Mouse (Mus musculus) cerebellum, postnatal 4 days (tissue): ENCODE data around the gene D6Wsu163e.

ENCODE experiments used
- DNase-seq, 2 experiments: peaks; one replicate each; pipeline ENCODE4 v3.0.0; 2022; ENCODE audit warnings: low spot score in 2 of 2, mixed read lengths in 1 of 2

D6Wsu163e gene

GRCm38 (mm10) chr6:126939487-126940171 lies at the start of gene D6Wsu163e, which contains the start of gene Rad51ap1:
Gene D6Wsu163e (plus strand): TSS chr6:126939962.
Gene Rad51ap1 (minus strand): TSS chr6:126939587.
- peak; percentile 83 to 95 for DNase-seq

- no peak for DNase-seq
These were observed 32.4 kb upstream of the D6Wsu163e start for GRCm38 (mm10) chr6:126907378-126907777.

- DNase-seq = no peak
These were observed 31.9 kb upstream of the D6Wsu163e start for GRCm38 (mm10) chr6:126907876-126908275.

- DNase-seq = no peak
These were observed 29.0 kb upstream of the D6Wsu163e start for GRCm38 (mm10) chr6:126910727-126911126.

GRCm38 (mm10) chr6:126914928-126915327 lies 24.8 kb upstream of the D6Wsu163e start:
- DNase-seq = no peak

GRCm38 (mm10) chr6:126921111-126921881 lies 18.5 kb upstream of the D6Wsu163e start, which contains the start of gene Dyrk4:
Gene Dyrk4 (minus strand): TSS chr6:126921839.
- DNase-seq = no peak

GRCm38 (mm10) chr6:126932896-126933295 lies 6.9 kb upstream of the D6Wsu163e start:
- DNase-seq = no peak

- DNase-seq = no peak
These were observed 1.7 kb upstream of the D6Wsu163e start for GRCm38 (mm10) chr6:126938047-126938446.

- no peak for DNase-seq
These were observed 792 bp upstream of the D6Wsu163e start for GRCm38 (mm10) chr6:126938853-126939486.

GRCm38 (mm10) chr6:126940451-126940850 lies 689 bp downstream of the D6Wsu163e start:
- no peak for DNase-seq

- DNase-seq = no peak
These were observed 8.6 kb downstream of the D6Wsu163e start for GRCm38 (mm10) chr6:126948336-126948735.

- DNase-seq = peak; percentile 80 to 83
These were observed 16.0 kb downstream of the D6Wsu163e start for GRCm38 (mm10) chr6:126955734-126956133.

GRCm38 (mm10) chr6:126961371-126962018 lies 21.7 kb downstream of the D6Wsu163e start:
- DNase-seq = no peak

GRCm38 (mm10) chr6:126962709-126963108 lies 22.9 kb downstream of the D6Wsu163e start:
- no peak for DNase-seq

GRCm38 (mm10) chr6:126963426-126963825 lies 23.7 kb downstream of the D6Wsu163e start:
- no peak for DNase-seq

GRCm38 (mm10) chr6:126966241-126967026 lies 26.7 kb downstream of the D6Wsu163e start:
- no peak for DNase-seq

GRCm38 (mm10) chr6:126981539-126982234 lies 41.9 kb downstream of the D6Wsu163e start:
- no peak for DNase-seq

GRCm38 (mm10) chr6:126993676-126994075 lies 53.9 kb downstream of the D6Wsu163e start:
- DNase-seq = no peak

- no peak for DNase-seq
These were observed 55.7 kb downstream of the D6Wsu163e start for GRCm38 (mm10) chr6:126995494-126995893.

GRCm38 (mm10) chr6:126996399-126996798 lies 56.6 kb downstream of the D6Wsu163e start:
- DNase-seq = no peak
